Comparison of ENCODE assay signal across 15 mouse cellular contexts in the genomic region with DNA sequence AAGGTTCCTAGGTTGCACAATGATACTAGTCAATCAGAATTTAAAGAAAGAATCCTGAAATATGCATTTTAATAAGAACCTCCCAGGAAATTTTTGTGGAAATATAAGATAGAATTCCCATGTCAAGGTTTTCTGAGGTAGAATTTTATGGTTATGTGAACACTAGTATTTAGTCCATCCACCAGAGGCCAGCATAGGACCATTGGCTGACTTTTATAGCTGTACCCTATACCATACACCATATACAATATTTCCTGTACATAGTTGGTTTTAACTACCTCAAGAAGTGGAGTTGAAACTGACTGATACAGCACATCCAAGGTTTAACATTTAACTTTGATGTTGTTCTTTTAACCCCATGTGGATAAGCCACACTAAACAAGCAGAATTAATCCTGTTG. TPM values are rescaled to one million over a fixed set of nuclear protein-coding genes. Genes with fewer than 3 reads are reported as not detected.
A peak's percentile ranks its signal among the peaks of the same experiment; 100 is the strongest.
DNase-seq lines count a peak whose midpoint lies in the region; ATAC-seq and TF ChIP-seq lines count a peak whose summit lies in the region.
"Had no signal": no experiment of that assay in that cellular context is flagged by ENCODE, and none has a peak within 500 bp of the region (broad histone marks: within the 10 kb centered on the region; RNA-seq: fewer than 3 reads in every experiment).

No protein-coding gene starts in this region.

- H3K36me3 ChIP-seq in heart, postnatal 0 days (replicated peaks; ENCODE audit: control insufficient read depth, insufficient read depth, low read length): no peaks in the 10 kb centered on the region
- H3K36me3 ChIP-seq in heart, embryonic 10.5 days: no peaks in the 10 kb centered on the region
- H3K36me3 ChIP-seq in liver, postnatal 0 days (replicated peaks; ENCODE audit: insufficient read depth, low read length): no peaks in the 10 kb centered on the region
- H3K36me3 ChIP-seq in MEL (ENCODE audit: control insufficient read depth in 1 of 2, insufficient read depth in 2 of 2, low read length in 2 of 2): peaks cover 0 to 7% of the 10 kb centered on the region in 2 experiments; a peak in 2 of 4 replicates
- no peaks in the 10 kb centered on the region for H3K36me3 ChIP-seq in liver, embryonic 11.5 days (ENCODE audit: control insufficient read depth, insufficient read depth, low read length)
- H3K36me3 ChIP-seq: hindbrain, embryonic 12.5 days; limb, embryonic 12.5 days; lung, embryonic 15.5 days; midbrain, embryonic 12.5 days had no signal

- no peak for ATAC-seq in heart, postnatal 0 days (ENCODE audit: insufficient read depth, low read depth)
- no peak for ATAC-seq in liver, postnatal 0 days
- 0 out of 2 replicates have a peak, but pooled peaks have one; percentile 27 for ATAC-seq in megakaryocyte progenitor cell, adult 5-6 weeks (replicated peaks; ENCODE audit: poor library complexity)
- no peak for ATAC-seq in liver, embryonic 11.5 days (replicated peaks; ENCODE audit: low FRiP score)

- H3K79me2 ChIP-seq in MEL (ENCODE audit: control insufficient read depth, insufficient read depth, low read length, poor library complexity): no peaks in the 10 kb centered on the region

- H3K9ac ChIP-seq in heart, postnatal 0 days (replicated peaks; ENCODE audit: low read depth, low read length): no peak overlapping the region
- no peak overlapping the region for H3K9ac ChIP-seq in liver, postnatal 0 days (replicated peaks)
- no peak overlapping the region for H3K9ac ChIP-seq in MEL (ENCODE audit: control insufficient read depth, low read depth, low read length, poor library complexity, severe bottlenecking)
- H3K9ac ChIP-seq in liver, embryonic 11.5 days (ENCODE audit: low read depth, low read length): no peak overlapping the region
- H3K9ac ChIP-seq: hindbrain, embryonic 12.5 days; limb, embryonic 12.5 days; lung, embryonic 15.5 days; midbrain, embryonic 12.5 days had no signal

- 0 out of 2 replicates have a peak, but pooled peaks cover 3% of the 10 kb centered on the region for H3K4me1 ChIP-seq in heart, postnatal 0 days (ENCODE audit: control insufficient read depth, insufficient read depth)
- peaks cover 6% of the 10 kb centered on the region; the same call in 1 of the 2 replicates for H3K4me1 ChIP-seq in heart, embryonic 10.5 days
- H3K4me1 ChIP-seq in liver, postnatal 0 days (ENCODE audit: insufficient read depth): no peaks in the 10 kb centered on the region
- peaks cover 0 to 6% of the 10 kb centered on the region in 2 experiments; a peak in 3 of 4 replicates for H3K4me1 ChIP-seq in MEL (ENCODE audit: control insufficient read depth in 1 of 2, insufficient read depth in 2 of 2, low read length in 2 of 2)
- H3K4me1 ChIP-seq in liver, embryonic 11.5 days (replicated peaks; ENCODE audit: control insufficient read depth, insufficient read depth, low read length): no peaks in the 10 kb centered on the region
- H3K4me1 ChIP-seq: lung, embryonic 15.5 days had no signal

- no peak overlapping the region for H3K4me3 ChIP-seq in heart, postnatal 0 days (ENCODE audit: low read depth, low read length)
- no peak overlapping the region for H3K4me3 ChIP-seq in heart, embryonic 10.5 days
- H3K4me3 ChIP-seq in liver, postnatal 0 days (ENCODE audit: low read depth, low read length): no peak overlapping the region
- H3K4me3 ChIP-seq in MEL (ENCODE audit: control insufficient read depth in 1 of 2, insufficient read depth in 1 of 2, low read depth in 2 of 2, low read length in 2 of 2): no peak overlapping the region
- no peak overlapping the region for H3K4me3 ChIP-seq in liver, embryonic 11.5 days (ENCODE audit: low read depth, low read length)
- H3K4me3 ChIP-seq: hindbrain, embryonic 12.5 days; limb, embryonic 12.5 days; lung, embryonic 15.5 days; midbrain, embryonic 12.5 days had no signal

- no peak for TF ChIP-seq EP300 in heart, postnatal 0 days (IDR thresholded peaks at IDR 0.05; ENCODE audit: low read depth)
- no peak for TF ChIP-seq EP300 in liver, postnatal 0 days (IDR thresholded peaks at IDR 0.05; ENCODE audit: low read depth)
- TF ChIP-seq EP300 in MEL (IDR thresholded peaks at IDR 0.05; ENCODE audit: low read depth in 1 of 2, low read length in 2 of 2): no peak

- no peak overlapping the region for H3K4me2 ChIP-seq in heart, postnatal 0 days (ENCODE audit: low read depth, low read length)
- no peak overlapping the region for H3K4me2 ChIP-seq in liver, postnatal 0 days (ENCODE audit: low read depth, low read length)
- no peak overlapping the region for H3K4me2 ChIP-seq in liver, embryonic 11.5 days
- H3K4me2 ChIP-seq: heart, embryonic 11.5 days; hindbrain, embryonic 12.5 days; limb, embryonic 12.5 days; lung, embryonic 15.5 days; midbrain, embryonic 12.5 days had no signal

- DNase-seq in heart, postnatal 0 days (ENCODE audit: low spot score): no peak
- DNase-seq in heart, embryonic 10.5 days (ENCODE audit: low spot score): no peak
- no peak for DNase-seq in liver, postnatal 0 days
- DNase-seq in liver (no peak), MEL (ENCODE audit: low read depth, low spot score) (no peak)
- DNase-seq in liver, embryonic 11.5 days (ENCODE audit: low spot score): no peak
- no peak for DNase-seq in adrenal gland, postnatal 4 days (ENCODE audit: low spot score in 2 of 2)

- TF ChIP-seq RAD21 in MEL (IDR thresholded peaks at IDR 0.05; ENCODE audit: low read depth, low read length): peak; percentile 37

- H3K27ac ChIP-seq in heart, postnatal 0 days (ENCODE audit: low read depth): no peak overlapping the region
- H3K27ac ChIP-seq in heart, embryonic 10.5 days: no peak overlapping the region
- no peak overlapping the region for H3K27ac ChIP-seq in liver, postnatal 0 days (ENCODE audit: low read depth)
- H3K27ac ChIP-seq in MEL (ENCODE audit: control insufficient read depth, low read depth, low read length): no peak overlapping the region
- no peak overlapping the region for H3K27ac ChIP-seq in liver, embryonic 11.5 days (ENCODE audit: low read depth, low read length)
- H3K27ac ChIP-seq: limb, embryonic 12.5 days; lung, embryonic 15.5 days; midbrain, embryonic 12.5 days had no signal

- peak; percentile 47 for TF ChIP-seq CTCF in heart, postnatal 0 days (IDR thresholded peaks at IDR 0.05; ENCODE audit: low read depth)
- peak; percentile 51 for TF ChIP-seq CTCF in liver, postnatal 0 days (IDR thresholded peaks at IDR 0.05; ENCODE audit: low read depth)
- peak in 1 of 3 experiments; percentile 28; a peak in 1 of 6 replicates for TF ChIP-seq CTCF in MEL (IDR thresholded peaks at IDR 0.05 in 2 of 3, conservative IDR thresholded peaks at IDR 0.05 in 1 of 3; ENCODE audit: control insufficient read depth in 1 of 3, insufficient read depth in 1 of 3, low read depth in 2 of 3, low read length in 3 of 3, poor library complexity in 1 of 3, severe bottlenecking in 1 of 3)

- no peak for TF ChIP-seq POLR2A in MEL (IDR thresholded peaks at IDR 0.05; ENCODE audit: control insufficient read depth in 1 of 2, insufficient read depth in 1 of 2, low read depth in 1 of 2, low read length in 2 of 2, poor library complexity in 1 of 2)

- H3K27me3 ChIP-seq in heart, postnatal 0 days (ENCODE audit: control insufficient read depth, insufficient read depth, low read length): no peaks in the 10 kb centered on the region
- no peaks in the 10 kb centered on the region for H3K27me3 ChIP-seq in heart, embryonic 10.5 days (ENCODE audit: insufficient read depth, poor library complexity, severe bottlenecking)
- H3K27me3 ChIP-seq in liver, postnatal 0 days (ENCODE audit: insufficient read depth, low read length): no peaks in the 10 kb centered on the region
- H3K27me3 ChIP-seq in MEL (ENCODE audit: control insufficient read depth in 1 of 2, insufficient read depth in 2 of 2, low read length in 2 of 2): no peaks in the 10 kb centered on the region
- H3K27me3 ChIP-seq in liver, embryonic 11.5 days (replicated peaks; ENCODE audit: control insufficient read depth, insufficient read depth, low read length): no peaks in the 10 kb centered on the region
- H3K27me3 ChIP-seq: hindbrain, embryonic 12.5 days; limb, embryonic 12.5 days; lung, embryonic 15.5 days had no signal

- H3K9me3 ChIP-seq in heart, postnatal 0 days (replicated peaks; ENCODE audit: control insufficient read depth, low read length): no peaks in the 10 kb centered on the region
- no peaks in the 10 kb centered on the region for H3K9me3 ChIP-seq in heart, embryonic 10.5 days
- no peaks in the 10 kb centered on the region for H3K9me3 ChIP-seq in liver, postnatal 0 days (ENCODE audit: low read length)
- H3K9me3 ChIP-seq in MEL (replicated peaks; ENCODE audit: insufficient read depth, low read length): no peaks in the 10 kb centered on the region
- no peaks in the 10 kb centered on the region for H3K9me3 ChIP-seq in liver, embryonic 11.5 days (ENCODE audit: control insufficient read depth, low read length)
- H3K9me3 ChIP-seq: hindbrain, embryonic 12.5 days; limb, embryonic 12.5 days; lung, embryonic 15.5 days; midbrain, embryonic 12.5 days had no signal

RNA-seq across cellular contexts. Expression of gene Rag2, which starts 27.3 kb away (rescaled TPM):
- 0.08 TPM in 1 of 2 replicates, not detected in the other for total RNA-seq in heart, postnatal 0 days (2014; rRNA removed; ENCODE audit: low replicate concordance)
- not detected in 2 replicates for polyA plus RNA-seq in heart, postnatal 0 days (2015; fragmentation: Nextera tagmentation; extraction: Ambion mirVana)
- not detected in 2 replicates for polyA plus RNA-seq in heart, embryonic 10.5 days (2016; fragmentation: Nextera tagmentation; extraction: Ambion mirVana)
- 1.1 and 1.4 TPM in 2 replicates for polyA plus RNA-seq in liver, postnatal 0 days (2015; fragmentation: Nextera tagmentation; extraction: Ambion mirVana)
- not detected in 2 replicates for total RNA-seq in MEL (2012; rRNA removed)
- polyA plus RNA-seq in MEL (2012; ENCODE audit: insufficient read depth in 1 of 2, insufficient read length in 2 of 2, low read depth in 1 of 2, low replicate concordance in 2 of 2, missing spikeins in 1 of 2): not detected
- 1.7 and 3.4 TPM in 2 replicates for total RNA-seq in megakaryocyte progenitor cell, adult 5-6 weeks (2015)
- total RNA-seq in megakaryocyte progenitor cell, adult 5-6 weeks (2017): 0.83 and 1.7 TPM in 2 replicates
- 0.10 and 0.17 TPM in 2 replicates for polyA plus RNA-seq in liver, embryonic 11.5 days (2014; fragmentation: Nextera tagmentation; extraction: Ambion mirVana)
- not detected for total RNA-seq in adrenal gland, postnatal 4 days (2021)
- polyA plus RNA-seq: heart, embryonic 11.5 days; large intestine, adult 2 months; limb, embryonic 12.5 days; midbrain, embryonic 12.5 days; neural tube, embryonic 14.5 days had no signal

RNA-seq across cellular contexts. Expression of gene Rag1, which starts 52.1 kb away (rescaled TPM):
- 0.04 and 12.3 TPM in 2 replicates for total RNA-seq in heart, postnatal 0 days (2014; rRNA removed; ENCODE audit: low replicate concordance)
- 0.01 and 0.03 TPM in 2 replicates for polyA plus RNA-seq in heart, postnatal 0 days (2015; fragmentation: Nextera tagmentation; extraction: Ambion mirVana)
- not detected in 2 replicates for polyA plus RNA-seq in heart, embryonic 10.5 days (2016; fragmentation: Nextera tagmentation; extraction: Ambion mirVana)
- polyA plus RNA-seq in liver, postnatal 0 days (2015; fragmentation: Nextera tagmentation; extraction: Ambion mirVana): 0.95 and 1.1 TPM in 2 replicates
- under 0.01 TPM in 1 of 2 replicates, not detected in the other for total RNA-seq in MEL (2012; rRNA removed)
- polyA plus RNA-seq in MEL (2012; ENCODE audit: insufficient read depth in 1 of 2, insufficient read length in 2 of 2, low read depth in 1 of 2, low replicate concordance in 2 of 2, missing spikeins in 1 of 2): not detected
- total RNA-seq in megakaryocyte progenitor cell, adult 5-6 weeks (2015): 0.02 and 0.07 TPM in 2 replicates
- total RNA-seq in megakaryocyte progenitor cell, adult 5-6 weeks (2017): 0.07 TPM in 1 of 2 replicates, not detected in the other
- 0.09 and 0.12 TPM in 2 replicates for polyA plus RNA-seq in liver, embryonic 11.5 days (2014; fragmentation: Nextera tagmentation; extraction: Ambion mirVana)
- under 1 TPM; 0.17 to 0.31 TPM for total RNA-seq in adrenal gland, postnatal 4 days (2021)
- polyA plus RNA-seq: heart, embryonic 11.5 days; large intestine, adult 2 months had no signal

RNA-seq across cellular contexts. Expression of gene B230118H07Rik, which starts 52.1 kb away (rescaled TPM):
- 17.3 and 24.3 TPM in 2 replicates for total RNA-seq in heart, postnatal 0 days (2014; rRNA removed; ENCODE audit: low replicate concordance)
- polyA plus RNA-seq in heart, postnatal 0 days (2015; fragmentation: Nextera tagmentation; extraction: Ambion mirVana): 85.5 and 92.1 TPM in 2 replicates
- 50.9 and 54.3 TPM in 2 replicates for polyA plus RNA-seq in heart, embryonic 10.5 days (2016; fragmentation: Nextera tagmentation; extraction: Ambion mirVana)
- polyA plus RNA-seq in liver, postnatal 0 days (2015; fragmentation: Nextera tagmentation; extraction: Ambion mirVana): 15.1 and 18.5 TPM in 2 replicates
- total RNA-seq in MEL (2012; rRNA removed): 30.6 and 31.2 TPM in 2 replicates
- 10 to 100 TPM in 1 of 2 experiments, not detected in 1; 22.4 TPM for polyA plus RNA-seq in MEL (2012; ENCODE audit: insufficient read depth in 1 of 2, insufficient read length in 2 of 2, low read depth in 1 of 2, low replicate concordance in 2 of 2, missing spikeins in 1 of 2)
- 82.9 and 120 TPM in 2 replicates for total RNA-seq in megakaryocyte progenitor cell, adult 5-6 weeks (2015)
- total RNA-seq in megakaryocyte progenitor cell, adult 5-6 weeks (2017): 106 and 118 TPM in 2 replicates
- polyA plus RNA-seq in liver, embryonic 11.5 days (2014; fragmentation: Nextera tagmentation; extraction: Ambion mirVana): 33.1 and 38.1 TPM in 2 replicates
- total RNA-seq in adrenal gland, postnatal 4 days (2021): 10 to 100 TPM; 30.9 to 41.7 TPM
